Mouse (Mus musculus) heart, postnatal 10 days (tissue): ENCODE data around the gene Ntm. TPM values are rescaled to one million over a fixed set of nuclear protein-coding genes. Genes with fewer than 3 reads are reported as not detected.
A peak's percentile ranks its signal among the peaks of the same experiment; 100 is the strongest.

Source experiments
- DNase-seq, 2 experiments: peaks; one replicate each; pipeline ENCODE4 v3.0.0; 2021
- intact Hi-C: fragments of 180-260 bp; cut with DNase I; formaldehyde crosslinking; loops from one replicate; pipeline ENCODE4 v1.15.1; 2025
- total RNA-seq, 2 experiments: library from RNA; stranded (reverse); gene quantifications; 2 replicates each; pipeline ENCODE4 v1.2.3; 2021

The Ntm gene
- total RNA-seq, 2 experiments from 2014 or later, result 6.9 to 7.4 TPM

DNA sequence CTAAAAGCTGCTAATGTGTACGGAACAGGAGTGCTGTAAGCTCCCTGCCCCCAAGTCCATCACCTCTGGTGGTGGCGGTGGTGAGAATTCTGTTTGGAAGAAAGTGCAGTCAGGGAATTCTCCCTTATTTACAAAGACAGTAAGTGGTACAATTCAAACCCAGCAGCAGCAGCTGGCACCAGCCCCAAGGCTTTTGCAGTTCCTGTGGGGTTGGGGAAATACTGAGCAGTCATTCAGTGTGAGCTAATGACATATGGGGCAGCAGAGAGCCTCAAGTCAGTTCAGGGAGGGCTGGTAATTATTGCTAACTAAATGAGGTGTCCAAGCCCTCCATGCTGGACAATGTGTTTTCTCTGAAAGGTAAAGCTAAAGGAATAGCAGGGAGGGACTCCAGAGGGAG lies 446.3 kb downstream of the Ntm start:
- intact Hi-C loops, result no loop called here

DNA sequence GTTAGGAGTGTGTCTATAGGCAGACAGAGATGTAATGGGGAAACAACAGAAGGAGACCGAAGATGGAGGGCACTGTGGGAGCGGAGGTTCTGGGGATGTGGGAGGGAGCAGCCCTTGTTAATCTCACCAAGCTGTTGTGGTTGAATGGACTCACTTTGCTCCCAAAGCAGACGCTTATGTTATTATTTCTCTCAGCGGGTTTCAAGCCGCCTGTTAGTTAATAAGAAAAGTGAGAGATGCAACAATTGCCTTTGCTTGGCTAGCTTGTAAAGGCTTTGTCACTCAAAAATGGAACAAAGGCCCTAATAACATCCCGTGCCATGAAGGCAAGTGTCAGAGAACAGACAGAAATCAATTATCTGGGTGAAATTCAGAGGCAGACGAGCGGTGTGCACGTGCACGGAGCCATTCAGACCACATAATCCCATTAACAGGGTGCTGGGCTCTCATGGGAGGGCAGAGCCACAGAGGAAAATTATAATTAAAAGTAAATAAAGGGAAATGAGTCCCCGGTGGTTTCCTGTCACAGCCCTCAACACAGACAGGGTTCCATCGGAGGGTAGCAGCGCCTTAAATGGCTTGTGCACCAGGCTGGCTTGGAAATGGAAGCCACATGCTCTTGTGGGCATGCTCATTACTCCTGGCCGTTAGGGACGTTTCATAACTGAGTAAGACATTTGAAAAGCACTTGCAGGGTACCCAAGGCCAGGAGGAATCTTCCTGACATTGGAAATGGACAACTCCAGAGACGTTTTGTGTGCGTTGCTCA lies 448.2 kb downstream of the Ntm start:
- intact Hi-C loops, result no loop called here
- DNase-seq, result no peak

More for the DNA sequence above, 446.3 kb downstream of the Ntm start:
- no peak for DNase-seq

DNA sequence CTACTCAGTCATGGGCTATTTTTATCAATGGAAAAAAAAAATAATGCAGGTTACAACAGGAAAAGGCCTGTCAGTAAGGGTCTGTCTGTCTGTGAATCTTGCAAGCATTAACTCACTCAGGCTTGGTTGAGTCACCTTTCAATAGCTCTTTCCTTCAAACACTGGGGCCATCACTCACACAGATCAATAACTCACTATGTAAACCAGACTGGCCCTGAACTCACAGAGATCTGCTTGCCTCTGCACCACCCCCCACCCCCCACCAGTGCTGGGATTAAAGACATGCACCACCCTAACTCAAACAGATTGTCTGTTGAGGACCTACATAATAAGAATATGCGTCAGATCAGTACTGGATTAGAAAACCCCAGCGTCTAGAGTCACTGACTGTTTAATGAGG lies 466.9 kb downstream of the Ntm start:
- intact Hi-C loops, result no loop called here
- no peak for DNase-seq

DNA sequence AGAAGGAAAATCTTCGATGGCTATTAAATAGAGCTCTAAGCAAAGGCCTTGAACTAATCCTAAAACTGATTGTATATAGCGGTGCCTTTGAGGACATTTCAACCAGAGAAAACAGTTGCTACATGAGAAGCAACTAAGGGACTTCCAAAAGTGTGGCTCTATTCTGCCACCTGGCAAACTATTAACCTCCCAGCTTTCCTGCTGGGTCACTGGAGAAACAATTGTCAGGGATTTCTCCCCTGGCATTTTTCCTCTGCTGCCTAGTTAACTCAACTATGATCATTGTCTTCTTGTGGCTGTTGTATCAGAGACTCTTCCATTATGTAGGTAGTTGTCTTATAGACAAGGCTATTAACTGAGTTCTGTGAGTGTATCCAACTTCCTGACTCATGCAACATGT lies 480.7 kb downstream of the Ntm start:
- no peak for DNase-seq
- intact Hi-C loops, result no loop called here

DNA sequence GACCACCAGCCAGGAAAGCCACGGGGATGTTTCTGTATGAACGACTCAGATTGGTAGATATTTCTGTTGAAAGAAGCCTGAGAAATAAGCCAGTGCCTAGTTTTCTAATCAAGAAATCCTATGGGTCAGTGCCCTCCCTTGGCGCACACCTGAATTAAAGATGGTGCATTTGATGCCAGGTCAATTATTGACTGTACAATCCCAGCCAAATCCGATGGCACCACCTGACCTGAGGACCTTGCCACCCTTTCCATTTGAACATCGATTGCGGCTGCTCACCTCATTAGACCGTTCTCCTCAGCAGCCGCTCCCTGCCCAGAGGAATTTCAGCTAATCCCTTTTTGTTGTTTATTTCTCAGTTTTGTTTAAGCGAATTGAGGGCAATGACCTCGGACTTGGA lies 483.9 kb downstream of the Ntm start:
- no peak for DNase-seq
- intact Hi-C loops, result no loop called here

DNA sequence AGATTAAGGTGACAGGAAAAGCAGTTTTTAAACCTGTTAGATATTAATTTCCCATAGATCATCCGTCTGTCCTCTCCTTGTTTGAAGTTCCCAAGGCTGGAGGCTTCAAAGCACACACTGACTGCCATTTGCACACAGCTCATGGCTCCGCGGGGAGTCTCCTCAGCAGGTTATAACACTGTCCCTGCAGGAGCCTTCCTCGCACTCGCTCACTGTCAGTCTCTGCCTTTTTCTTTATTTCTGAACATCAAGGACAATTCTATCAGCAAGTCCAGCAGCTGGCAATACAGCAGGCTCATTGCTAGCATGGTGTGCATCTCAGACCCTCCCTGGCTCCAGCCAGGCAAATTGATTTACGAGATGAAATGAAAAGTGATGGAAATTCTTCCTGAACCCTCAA lies 485.7 kb downstream of the Ntm start:
- no peak for DNase-seq
- intact Hi-C loops, result no loop called here

DNA sequence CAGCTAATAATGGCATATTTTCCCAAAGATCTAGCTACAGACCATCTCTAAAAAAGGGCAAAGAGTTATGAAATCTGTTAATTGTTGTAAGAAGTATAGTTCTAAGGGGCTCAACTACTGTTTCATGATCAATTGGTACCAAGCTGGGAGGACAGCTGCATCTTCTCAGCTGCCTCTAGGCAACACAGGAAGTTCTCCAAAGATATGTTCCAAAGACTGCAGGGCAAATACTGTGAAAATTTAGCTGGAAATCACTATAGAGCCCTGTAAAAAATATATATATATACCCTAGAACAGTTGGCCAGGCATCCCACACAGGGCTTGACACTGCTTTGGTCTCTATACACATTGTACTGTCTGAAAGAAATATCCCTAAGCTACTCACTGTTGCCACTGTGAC lies 489.5 kb downstream of the Ntm start:
- DNase-seq, result no peak
- intact Hi-C loops, result no loop called here

DNA sequence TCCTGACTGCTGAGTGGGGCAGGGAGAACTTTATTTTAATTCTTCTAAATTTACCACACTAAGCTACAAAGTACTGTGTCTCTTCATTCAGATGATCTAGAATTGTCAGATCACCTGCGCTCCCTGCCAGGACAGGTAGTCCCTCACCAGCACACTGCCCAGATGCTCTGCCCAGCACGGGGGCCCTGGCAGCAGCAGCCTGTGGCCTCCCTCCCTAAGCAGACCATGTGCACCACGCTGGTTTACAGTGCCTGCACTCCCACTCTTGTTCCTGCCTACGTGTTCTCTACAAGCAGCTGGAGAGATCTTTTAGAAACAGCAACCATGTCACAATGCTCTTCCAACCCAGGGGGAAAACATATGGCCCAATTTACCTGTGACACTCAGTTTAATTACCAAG lies 490.7 kb downstream of the Ntm start:
- intact Hi-C loops, result no loop called here
- no peak for DNase-seq

DNA sequence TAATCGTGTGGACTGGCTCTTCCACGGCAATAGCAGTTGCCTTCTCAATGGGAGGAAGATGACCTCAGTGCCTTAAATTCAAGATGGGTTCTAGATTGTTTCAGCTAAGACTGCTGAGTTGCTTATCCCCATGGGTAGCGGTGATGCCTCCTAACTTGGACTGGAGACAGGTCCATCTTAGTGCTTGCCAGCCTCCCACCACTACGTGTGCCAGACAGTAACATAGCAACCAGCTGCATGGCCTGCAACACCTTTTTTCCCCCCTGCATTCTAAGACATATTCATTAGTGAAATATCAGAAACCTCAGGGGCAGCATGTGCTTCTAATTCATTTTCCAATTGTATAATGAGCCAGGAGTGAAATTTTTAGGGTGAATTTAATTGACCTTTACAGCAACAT lies 498.2 kb downstream of the Ntm start:
- no peak for DNase-seq
- intact Hi-C loops, result loop anchor here (5.0 to 10.0 kb wide), 2 partner anchors 178 to 1130 kb away; no protein-coding TSS in a partner anchor

DNA sequence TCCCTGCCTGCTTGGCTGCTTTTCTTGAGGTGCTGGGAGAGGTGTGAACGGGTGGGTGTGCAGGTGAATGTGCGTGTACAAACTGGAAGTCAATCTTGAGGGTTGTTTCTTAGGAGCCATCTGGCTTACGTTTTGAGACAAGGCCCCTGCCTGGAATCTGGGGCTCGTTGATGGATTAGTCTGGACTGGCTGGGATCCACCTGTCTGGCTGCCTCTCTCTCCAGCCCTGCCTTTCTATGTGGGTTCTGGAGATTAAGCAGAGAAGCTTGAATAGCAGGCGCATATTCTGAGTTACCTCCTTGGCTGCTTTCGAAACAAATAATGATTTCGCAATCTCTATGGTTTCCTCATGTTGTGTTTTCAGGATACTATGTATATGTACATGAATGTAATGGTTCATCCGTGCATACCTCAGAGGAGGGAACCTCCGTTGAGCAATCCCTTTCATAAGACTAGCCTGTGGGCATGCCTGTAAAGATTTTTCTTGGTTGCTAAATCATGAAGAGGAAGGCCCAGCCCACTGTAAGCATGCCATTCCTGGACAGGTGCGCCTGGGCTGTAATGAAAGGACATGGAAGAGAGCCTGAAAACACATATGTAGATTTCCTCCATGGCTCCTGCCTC lies 499.9 kb downstream of the Ntm start:
- intact Hi-C loops, result loop anchor here (5.0 to 10.0 kb wide), 2 partner anchors 179 to 1128 kb away; no protein-coding TSS in a partner anchor
- DNase-seq, result no peak

DNA sequence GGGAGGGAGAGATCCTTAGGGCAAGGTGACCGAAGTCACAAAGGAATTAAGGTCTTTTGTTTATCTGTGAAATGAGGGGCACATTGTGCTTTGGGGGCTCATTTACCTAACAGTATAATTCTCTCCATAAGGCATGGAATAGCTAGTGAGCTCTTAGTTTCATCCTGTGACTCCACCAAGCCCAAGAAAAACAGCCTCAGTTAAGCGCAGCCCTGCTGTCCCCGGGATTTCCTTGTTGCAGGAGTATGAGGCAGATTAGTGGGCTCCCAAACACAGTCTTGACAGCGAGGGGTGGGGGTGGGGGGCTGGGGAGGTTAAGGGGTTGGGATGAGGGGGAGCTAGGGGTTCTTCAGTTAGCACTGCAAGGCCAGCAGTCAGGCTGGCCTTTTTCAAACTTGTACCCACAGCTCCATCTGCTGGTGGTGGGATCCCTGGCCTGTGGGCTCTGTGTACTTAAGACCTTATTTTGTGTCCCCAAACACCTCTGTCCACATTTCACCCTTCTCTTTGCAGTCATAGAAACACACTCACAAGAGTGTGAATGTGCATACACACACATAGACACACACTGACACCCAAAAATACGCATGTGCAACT lies 504.9 kb downstream of the Ntm start:
- peak; percentile 67 to 82 for DNase-seq
- intact Hi-C loops, result loop anchor here (1.0 to 2.0 kb wide), 4 partner anchors 48 to 1195 kb away; no protein-coding TSS in a partner anchor

DNA sequence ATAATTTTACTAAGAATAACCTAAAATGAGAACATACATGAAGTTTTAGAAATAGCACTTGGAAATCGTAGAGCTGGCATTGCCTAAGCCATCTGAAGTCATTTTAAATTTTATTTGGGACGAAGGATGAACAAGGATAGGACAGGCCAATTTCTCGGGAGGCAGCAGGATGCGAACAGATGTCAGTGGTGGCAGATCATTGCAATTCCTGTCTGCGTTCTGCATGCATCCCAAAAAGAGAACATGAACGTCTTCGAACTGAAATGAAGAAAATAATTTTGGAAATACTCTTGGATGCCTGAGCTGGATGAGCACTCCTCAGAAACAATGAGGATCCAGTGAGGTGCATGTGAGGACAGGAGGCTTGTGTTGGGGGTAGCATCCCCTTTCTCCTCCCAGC lies 506.9 kb downstream of the Ntm start:
- intact Hi-C loops, result loop anchor here (2.0 kb wide), 1 partner anchor 1193 kb away; no protein-coding TSS in a partner anchor
- DNase-seq, result no peak

DNA sequence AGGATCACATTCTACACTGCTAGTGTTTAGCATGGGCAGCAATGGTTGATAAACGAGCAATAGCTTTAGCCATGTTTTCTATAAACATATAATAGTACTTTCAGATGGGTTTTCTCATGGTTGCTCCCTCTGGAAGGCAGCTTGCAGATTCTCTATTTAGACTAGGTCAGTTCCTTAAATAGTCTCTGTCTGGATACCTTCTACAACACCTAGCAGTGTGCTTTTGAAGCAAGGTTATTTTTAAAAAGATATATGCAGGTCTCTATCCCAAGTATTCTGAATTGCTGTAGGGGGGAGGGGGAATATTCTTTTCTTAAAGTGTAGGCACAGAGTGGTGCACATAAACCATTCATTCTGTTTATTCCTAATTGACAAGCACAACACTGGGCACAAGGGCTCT lies 511.7 kb downstream of the Ntm start:
- intact Hi-C loops, result no loop called here
- no peak for DNase-seq

DNA sequence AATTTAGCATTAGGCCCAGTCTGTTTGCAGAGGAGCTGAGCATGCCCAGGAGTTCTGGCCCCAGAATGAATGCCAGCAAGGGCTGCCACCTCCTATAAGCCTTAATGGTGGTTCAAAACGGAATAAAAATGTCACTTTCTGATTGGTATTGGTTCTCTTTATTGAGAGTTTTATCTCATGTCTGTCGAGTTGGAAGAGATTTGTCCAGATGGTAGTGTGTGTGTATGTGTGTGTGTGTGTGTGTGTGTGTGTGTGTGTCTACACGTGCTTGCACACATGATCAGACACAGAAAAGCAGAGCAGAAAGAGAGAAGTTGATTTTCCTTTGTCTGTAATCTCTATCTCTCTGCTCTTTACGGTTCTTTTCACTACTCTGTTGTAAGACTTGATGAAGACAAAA lies 518.9 kb downstream of the Ntm start:
- intact Hi-C loops, result no loop called here
- no peak for DNase-seq

DNA sequence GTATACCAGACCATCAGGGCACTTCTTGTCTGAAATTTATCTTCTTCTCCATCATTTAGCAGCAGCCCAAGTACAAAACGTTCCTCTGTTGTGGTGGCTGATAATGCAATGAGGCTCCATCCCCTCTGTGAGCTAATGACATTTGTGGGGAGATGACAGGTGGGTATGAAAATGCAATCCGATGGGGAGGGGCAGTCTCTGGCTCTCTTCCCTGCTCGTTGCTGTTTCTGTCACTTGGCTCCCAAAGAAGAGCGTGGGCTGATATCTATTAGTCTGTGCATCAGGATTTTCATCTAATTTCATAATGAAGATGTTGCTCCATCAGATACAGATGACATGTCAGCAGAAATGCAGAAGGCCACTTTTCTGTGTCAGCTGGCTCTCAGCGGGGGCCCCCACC lies 523.5 kb downstream of the Ntm start:
- DNase-seq, result no peak
- intact Hi-C loops, result no loop called here

DNA sequence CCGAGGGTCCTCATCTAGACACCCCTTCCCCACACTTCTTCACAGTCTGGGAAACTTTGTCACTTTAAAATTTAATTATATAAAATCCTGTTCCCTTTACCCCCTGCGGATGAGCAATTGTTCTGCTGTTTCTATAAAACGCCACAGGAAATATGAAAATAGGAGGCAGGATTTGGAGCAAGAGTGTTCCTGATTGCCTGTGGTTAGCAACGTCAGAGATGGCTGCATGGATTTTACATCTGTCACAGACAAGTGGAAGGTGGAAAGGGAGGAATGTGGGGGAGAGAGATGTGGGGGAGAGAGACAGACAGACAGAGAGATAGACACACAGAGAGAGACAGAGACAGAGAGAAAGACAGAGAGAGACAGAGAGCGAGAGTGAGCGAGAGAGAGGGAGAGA lies 528.3 kb downstream of the Ntm start:
- no peak for DNase-seq
- intact Hi-C loops, result no loop called here

DNA sequence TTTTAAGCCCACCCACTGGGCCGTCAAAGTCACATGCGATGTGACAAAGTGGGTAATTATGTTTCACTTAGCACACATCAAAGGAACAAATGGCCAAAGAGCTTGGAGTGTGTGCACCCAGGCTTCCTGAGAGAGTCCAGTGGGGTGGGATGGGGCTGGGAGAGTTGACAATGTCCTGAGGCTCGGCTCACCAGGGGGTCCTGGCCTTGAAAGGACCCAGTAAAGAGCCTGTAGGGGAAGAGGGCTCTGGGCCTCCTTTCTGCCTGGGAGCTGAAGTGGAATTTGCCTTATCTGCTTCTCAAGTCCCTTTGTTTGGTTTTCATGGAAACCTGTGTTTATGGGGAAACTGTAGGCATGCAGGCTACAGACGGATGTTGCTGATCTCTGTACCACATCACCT lies 529.0 kb downstream of the Ntm start:
- intact Hi-C loops, result no loop called here
- DNase-seq, result no peak

DNA sequence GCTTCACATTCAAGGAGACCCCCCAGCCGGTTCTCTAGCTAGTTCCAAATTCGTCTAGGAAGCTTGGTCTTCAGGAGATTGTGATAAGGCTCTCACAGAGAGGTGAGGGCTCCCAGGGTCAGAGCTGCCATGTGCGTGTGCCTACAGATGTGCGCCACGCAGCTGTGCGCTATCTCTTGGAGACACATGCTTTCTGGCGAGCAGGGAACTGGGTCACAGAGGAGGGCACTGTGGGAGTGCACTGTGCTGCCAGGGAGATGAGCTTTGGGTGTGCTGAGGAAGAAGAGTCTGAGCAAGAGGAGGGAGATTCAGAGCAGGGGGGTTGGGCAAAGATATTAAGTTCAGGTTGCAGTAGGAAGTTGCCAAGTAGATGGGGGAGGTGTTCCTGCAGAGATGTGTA lies 529.8 kb downstream of the Ntm start:
- no peak for DNase-seq
- intact Hi-C loops, result no loop called here

DNA sequence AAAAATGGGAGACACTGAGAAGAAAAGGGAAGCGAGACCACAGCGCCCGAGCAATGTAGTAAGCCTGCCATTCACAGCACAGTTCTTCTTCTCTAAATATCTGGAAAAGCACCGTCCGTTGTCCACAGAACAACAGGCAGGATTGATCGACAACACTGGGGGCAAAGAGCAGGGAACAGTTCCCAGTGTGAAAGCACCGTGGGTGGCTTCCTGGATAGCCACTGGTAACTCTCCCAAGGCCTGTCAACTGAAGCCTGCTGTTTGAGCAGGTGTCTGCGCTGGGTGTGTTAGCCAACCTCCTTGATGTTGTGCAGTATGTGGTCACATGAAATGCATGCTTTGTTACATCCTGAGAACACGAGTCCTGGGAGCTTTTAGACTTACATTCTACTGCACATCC lies 531.4 kb downstream of the Ntm start:
- no peak for DNase-seq
- intact Hi-C loops, result no loop called here

DNA sequence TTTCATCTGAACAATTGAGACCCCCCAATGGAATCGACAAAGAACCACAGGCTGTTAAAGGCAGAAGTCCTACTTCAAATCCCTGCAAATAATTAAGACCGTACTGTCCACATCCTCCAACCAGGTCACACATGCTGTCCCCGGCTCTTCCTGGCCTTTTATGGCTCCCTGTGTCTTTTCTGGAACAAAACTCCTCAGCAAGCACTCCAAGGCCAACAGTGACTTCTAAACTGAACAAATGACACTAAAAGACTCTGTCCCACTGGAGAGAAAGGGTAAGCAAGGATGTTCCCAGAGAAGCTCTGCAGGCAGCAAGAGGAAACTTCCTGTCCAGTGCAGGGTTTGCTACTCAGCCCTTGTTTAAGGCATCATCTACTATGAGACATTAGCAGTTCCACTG lies 532.8 kb downstream of the Ntm start:
- intact Hi-C loops, result no loop called here
- DNase-seq, result no peak

DNA sequence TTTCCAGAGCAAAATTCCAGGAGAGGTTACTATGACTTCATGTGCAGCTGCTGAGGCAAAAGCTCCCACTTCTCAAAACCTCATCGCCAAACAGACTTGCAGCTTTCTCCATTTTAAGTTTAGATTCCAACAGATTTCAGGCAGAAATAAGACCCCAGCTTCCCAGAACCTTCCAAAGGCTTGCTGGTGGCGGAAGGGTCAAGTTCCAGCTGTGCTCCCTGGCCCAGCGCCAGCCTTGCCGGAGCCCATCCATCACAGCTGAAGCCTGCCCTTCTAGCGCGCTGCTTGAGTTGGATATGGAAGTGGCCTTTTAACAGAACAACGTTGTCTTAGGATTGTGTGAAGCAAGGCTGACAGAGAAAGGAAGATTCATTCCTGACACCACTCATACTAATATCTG lies 534.6 kb downstream of the Ntm start:
- DNase-seq, result peak; percentile 62 to 68
- intact Hi-C loops, result no loop called here

DNA sequence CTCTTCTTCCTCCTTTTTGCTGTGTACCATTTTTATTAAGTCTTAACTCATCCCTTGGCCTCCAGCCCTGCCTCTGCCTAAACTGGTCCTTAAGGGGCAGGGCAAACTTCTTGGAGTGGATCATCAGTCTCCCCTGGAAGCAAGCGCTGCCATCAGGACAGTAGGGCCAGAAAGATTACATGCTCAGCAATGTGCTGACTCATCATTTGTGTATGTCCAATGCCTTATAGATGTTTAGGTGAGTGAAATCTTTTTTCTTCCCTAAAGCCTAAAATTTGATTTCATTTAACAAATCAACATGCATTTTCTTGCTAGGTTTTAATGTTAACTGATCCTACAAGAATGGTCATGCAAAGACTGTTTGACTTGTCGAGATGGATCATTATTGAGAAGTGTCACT lies 536.7 kb downstream of the Ntm start:
- intact Hi-C loops, result no loop called here

More for the DNA sequence above, 536.7 kb downstream of the Ntm start:
- no peak for DNase-seq
